Mouse (Mus musculus) cerebellum, adult 2 months (tissue): ENCODE data around the gene Grm5. TPM values are rescaled to one million over a fixed set of nuclear protein-coding genes. Genes with fewer than 3 reads are reported as not detected.

Experiments used
- DNase-seq, 2 experiments: peaks; one replicate each; pipeline ENCODE4 v3.0.0; 2021
- H3K27ac ChIP-seq: fragments of 200-500 bp; 2 replicates; pipeline ENCODE4 v1.5.1; 2012; ENCODE audit warnings: low read length, control low read depth, inconsistent platforms; ENCODE audit not compliant: insufficient read depth
- H3K27me3 ChIP-seq: fragments of 200-500 bp; 2 replicates; pipeline ENCODE4 v1.6.1; 2012; ENCODE audit warnings: inconsistent platforms, mild to moderate bottlenecking, low read length, moderate library complexity; ENCODE audit not compliant: control insufficient read depth, insufficient read depth
- H3K4me1 ChIP-seq: fragments of 200-500 bp; 2 replicates; pipeline ENCODE4 v1.6.1; 2011; ENCODE audit warnings: low read length; ENCODE audit not compliant: control insufficient read depth, insufficient read depth
- H3K4me3 ChIP-seq: fragments of 200-500 bp; replicated peaks from 2 replicates; pipeline ENCODE3; 2011; ENCODE audit warnings: mild to moderate bottlenecking, low read depth, low read length, control low read depth; ENCODE audit not compliant: insufficient read depth
- CTCF ChIP-seq: fragments of 200-500 bp; IDR thresholded peaks from 2 replicates; pipeline ENCODE4 v1.5.1; 2011; ENCODE audit warnings: low read depth, mild to moderate bottlenecking, control low read depth, low read length, moderate library complexity, borderline replicate concordance; ENCODE audit not compliant: insufficient read depth
- POLR2A ChIP-seq: fragments of 200-500 bp; IDR thresholded peaks from 2 replicates; pipeline ENCODE4 v1.6.1; 2011; ENCODE audit warnings: low read length, control low read depth, borderline replicate concordance; ENCODE audit not compliant: insufficient read depth
- whole genome bisulfite sequencing: fragments of 180-500 bp; shearing (Covaris S2); methylation state at CpG from one replicate; pipeline ENCODE4 v1.1.7; 2018; 5-methylcytosine and 5-hydroxymethylcytosine counted together
- polyA plus RNA-seq: library from polyadenylated mRNA; depleted of rRNA; stranded (reverse); fragments of >200 nt; gene quantifications from 2 replicates; pipeline ENCODE4 v1.2.3, GENCODE M21; 2012

Grm5 gene
- polyA plus RNA-seq, 1 experiment: 9.4 TPM

DNA sequence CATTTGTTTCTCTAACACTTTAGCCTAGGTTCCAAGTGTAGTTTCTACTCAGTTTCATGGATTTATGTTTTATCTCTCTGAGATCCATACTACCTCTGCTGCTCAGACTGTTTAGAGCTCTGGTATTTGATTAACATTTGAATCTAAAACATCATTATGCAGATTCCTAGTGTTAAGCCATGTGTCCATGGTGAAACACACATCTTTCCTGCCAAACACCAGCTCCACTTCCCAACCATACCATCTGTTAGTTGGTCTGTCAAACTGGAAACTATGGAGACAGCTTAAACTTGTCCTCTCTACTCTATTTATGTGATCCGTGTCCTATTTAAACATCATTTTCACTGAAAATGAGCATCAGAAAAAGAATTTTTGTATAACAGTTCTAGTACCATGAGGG, 203.6 kb downstream of the Grm5 start:
- no peak for DNase-seq
- Histone ChIP-seq H3K4me1 (no peaks in the 10 kb centered on the region), H3K27ac (no peak overlapping the region), H3K4me3 (no peak overlapping the region), H3K27me3 (no peaks in the 10 kb centered on the region)
- TF ChIP-seq CTCF: no peak
- TF ChIP-seq POLR2A: no peak
- 14% methylated on average over 1 of the region's 1 CpGs for WGBS

- no peaks in the 10 kb centered on the region for H3K4me1 ChIP-seq
- H3K27ac ChIP-seq: no peak overlapping the region
- no peaks in the 10 kb centered on the region for H3K27me3 ChIP-seq
- no peak overlapping the region for H3K4me3 ChIP-seq
- DNase-seq: no peak
- TF ChIP-seq CTCF: no peak
- TF ChIP-seq POLR2A: no peak
These were observed 205.0 kb downstream of the Grm5 start for GRCm38 (mm10) chr7:87788963-87789362.

GRCm38 (mm10) chr7:87793896-87794295, 209.9 kb downstream of the Grm5 start:
- no peaks in the 10 kb centered on the region for H3K27me3 ChIP-seq
- no peak for DNase-seq
- no peak overlapping the region for H3K4me3 ChIP-seq
- WGBS: 50% methylated on average over 4 of the region's 4 CpGs
- TF ChIP-seq CTCF: no peak
- TF ChIP-seq POLR2A: no peak
- H3K27ac ChIP-seq: no peak overlapping the region
- H3K4me1 ChIP-seq: no peaks in the 10 kb centered on the region

GRCm38 (mm10) chr7:87824898-87825297, 240.9 kb downstream of the Grm5 start:
- no peaks in the 10 kb centered on the region for H3K4me1 ChIP-seq
- DNase-seq: no peak
- H3K27ac ChIP-seq: no peak overlapping the region
- H3K4me3 ChIP-seq: no peak overlapping the region
- TF ChIP-seq CTCF (no peak), POLR2A (no peak)
- WGBS: 40% methylated on average over 1 of the region's 1 CpGs
- no peaks in the 10 kb centered on the region for H3K27me3 ChIP-seq

DNA sequence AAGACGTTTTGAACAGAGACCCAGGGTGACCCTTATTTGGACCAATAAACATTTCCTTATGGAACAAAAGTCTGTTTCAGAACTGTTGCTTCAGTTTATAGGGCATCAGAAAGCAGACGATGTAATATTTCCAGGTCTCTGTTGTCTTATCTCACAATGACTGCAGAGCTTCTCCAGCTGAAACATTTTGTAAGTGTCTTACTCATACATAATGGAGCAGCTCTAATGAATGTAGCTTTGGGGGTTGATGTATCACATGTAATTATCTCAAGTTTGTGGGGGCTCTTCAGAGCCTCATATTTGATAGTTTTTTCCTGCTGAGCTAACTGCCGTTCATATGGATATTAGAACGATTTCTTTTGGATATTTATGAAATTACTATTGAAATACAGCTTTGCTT, 250.7 kb downstream of the Grm5 start:
- Histone ChIP-seq H3K4me1 (no peaks in the 10 kb centered on the region), H3K4me3 (no peak overlapping the region), H3K27me3 (no peaks in the 10 kb centered on the region), H3K27ac (no peak overlapping the region)
- 75% methylated on average over 4 of the region's 4 CpGs for WGBS
- TF ChIP-seq CTCF (no peak), POLR2A (no peak)
- no peak for DNase-seq

GRCm38 (mm10) chr7:87838579-87838978, 254.6 kb downstream of the Grm5 start:
- Histone ChIP-seq H3K4me3 (no peak overlapping the region), H3K4me1 (no peaks in the 10 kb centered on the region), H3K27me3 (no peaks in the 10 kb centered on the region), H3K27ac (no peak overlapping the region)
- WGBS: 79% methylated on average over 1 of the region's 1 CpGs
- TF ChIP-seq POLR2A: no peak
- TF ChIP-seq CTCF: no peak
- DNase-seq: no peak

DNA sequence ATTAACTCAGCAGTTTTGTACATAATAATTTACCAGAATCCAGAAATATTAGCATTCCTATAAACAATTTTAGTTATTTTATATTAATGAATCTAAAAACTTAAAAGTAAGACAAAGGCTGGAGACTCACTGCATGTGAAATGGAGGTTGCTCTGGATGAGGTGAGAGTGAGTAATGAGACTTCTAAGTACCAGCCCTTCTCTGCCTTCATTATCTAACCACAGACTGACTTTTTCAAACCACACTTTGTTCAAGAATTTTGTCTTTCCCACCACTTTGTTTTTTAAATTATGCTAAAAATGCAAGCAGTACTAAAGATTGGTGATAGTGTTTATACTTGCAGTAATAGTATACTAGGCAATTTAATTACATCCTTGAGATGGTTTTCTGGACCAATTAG, 259.5 kb downstream of the Grm5 start:
- DNase-seq: no peak
- TF ChIP-seq POLR2A: no peak
- no peak for TF ChIP-seq CTCF
- Histone ChIP-seq H3K4me3 (no peak overlapping the region), H3K27ac (no peak overlapping the region), H3K4me1 (no peaks in the 10 kb centered on the region), H3K27me3 (no peaks in the 10 kb centered on the region)

GRCm38 (mm10) chr7:87846082-87846481, 262.1 kb downstream of the Grm5 start:
- H3K4me1 ChIP-seq: no peaks in the 10 kb centered on the region
- no peak overlapping the region for H3K27ac ChIP-seq
- H3K27me3 ChIP-seq: no peaks in the 10 kb centered on the region
- no peak overlapping the region for H3K4me3 ChIP-seq
- no peak for DNase-seq
- TF ChIP-seq CTCF (no peak), POLR2A (no peak)
